Mouse (Mus musculus) effector memory CD4-positive, alpha-beta T cell, adult 5 months (primary cell): ENCODE measurements around the gene Rhox2a. TPM values are rescaled to one million over a fixed set of nuclear protein-coding genes. Genes with fewer than 3 reads are reported as not detected.

Source experiments
- polyA plus RNA-seq: library from polyadenylated mRNA; unstranded; fragments of 100-300 nt; shearing (Covaris generic); gene quantifications from one replicate; pipeline ENCODE4 v1.2.1, GENCODE M21; 2017

Rhox2a gene
- polyA plus RNA-seq, result not detected

DNA sequence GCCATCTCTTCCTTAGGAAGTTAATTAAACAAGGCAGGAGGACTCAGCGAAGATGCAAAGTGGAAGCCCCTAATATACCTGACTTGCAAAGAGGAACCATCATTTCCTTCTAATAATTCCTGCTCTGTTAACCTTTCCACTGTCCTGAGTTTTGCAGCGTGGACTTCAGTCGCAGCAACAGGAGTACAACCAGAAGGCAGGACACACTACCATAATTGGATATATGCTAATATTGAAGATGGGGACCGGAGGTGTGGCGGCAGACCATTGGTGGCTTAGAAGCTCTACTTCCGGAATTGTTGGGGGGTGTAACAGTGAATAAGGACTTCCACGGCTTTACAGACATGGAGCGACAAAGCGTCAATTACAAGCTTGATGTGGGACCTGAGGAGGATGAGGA lies at the start of gene Rhox2a:
Gene Rhox2a, plus strand, starts transcription at position 301 of the 400 bp plus-strand sequence.

DNA sequence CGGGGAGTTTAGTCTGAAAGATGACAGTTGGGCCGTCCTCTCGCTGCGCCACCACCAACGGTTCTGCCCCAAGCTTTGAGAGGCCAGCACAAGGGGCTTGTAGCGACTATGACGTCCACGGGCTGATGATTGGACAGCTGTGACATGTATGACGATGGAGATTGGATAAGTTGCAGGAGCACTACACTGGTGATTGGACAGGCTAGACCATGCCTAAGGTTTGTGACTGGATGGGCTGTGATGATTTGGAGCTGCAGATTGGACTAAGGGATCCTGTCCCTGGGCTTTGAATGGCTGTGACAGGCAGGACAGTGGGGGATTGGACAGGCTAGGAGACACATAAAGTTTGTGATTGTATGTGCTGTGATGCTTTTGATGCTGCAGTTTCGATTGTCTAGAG lies 33.8 kb upstream of the Rhox2a start, which contains the start of gene Gm9:
Gene Gm9, minus strand, starts transcription at position 101 of the 400 bp plus-strand sequence.

DNA sequence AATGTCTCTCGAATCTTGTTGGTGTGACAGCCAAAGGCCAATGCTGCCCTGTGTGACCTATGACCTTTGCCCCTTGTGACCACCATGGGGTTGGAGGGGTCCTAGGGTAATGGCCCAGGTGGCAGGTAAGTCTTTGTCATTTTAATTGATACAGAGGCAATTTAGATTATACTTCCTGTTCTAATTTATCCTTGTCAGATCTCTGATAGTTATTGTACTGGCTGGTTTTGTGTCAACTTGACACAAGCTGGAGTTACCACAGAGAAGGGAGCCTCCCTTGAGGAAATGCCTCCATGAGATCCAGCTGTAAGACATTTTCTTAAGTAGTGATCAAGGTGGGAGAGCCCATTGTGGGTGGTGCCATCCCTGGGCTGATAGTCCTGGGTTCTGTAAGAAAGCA lies 22.6 kb upstream of the Rhox2a start, which contains the start of gene Rhox1:
Gene Rhox1, minus strand, starts transcription at position 101 of the 400 bp plus-strand sequence.

DNA sequence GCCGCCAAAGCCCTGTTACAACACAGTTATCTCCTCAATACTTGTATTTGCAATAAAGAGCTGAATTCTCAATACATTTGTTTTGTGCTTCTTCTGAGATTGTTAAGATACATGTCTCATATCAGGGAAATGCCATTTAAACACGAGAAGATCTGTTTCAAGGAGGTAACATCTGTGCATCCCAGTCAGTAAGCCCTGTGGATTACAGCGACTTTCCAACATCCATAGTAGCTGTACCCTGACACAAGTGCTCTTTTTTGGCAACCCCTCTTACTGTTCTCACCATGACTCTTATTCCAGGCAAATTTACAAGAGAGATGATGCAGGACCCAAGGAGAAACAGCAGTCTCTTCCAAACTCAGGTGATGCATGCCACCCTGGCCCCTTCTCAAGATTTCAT lies 4.8 kb downstream of the Rhox2a start, which contains the start of gene Rhox3a:
Gene Rhox3a, plus strand, starts transcription at position 301 of the 400 bp plus-strand sequence.

DNA sequence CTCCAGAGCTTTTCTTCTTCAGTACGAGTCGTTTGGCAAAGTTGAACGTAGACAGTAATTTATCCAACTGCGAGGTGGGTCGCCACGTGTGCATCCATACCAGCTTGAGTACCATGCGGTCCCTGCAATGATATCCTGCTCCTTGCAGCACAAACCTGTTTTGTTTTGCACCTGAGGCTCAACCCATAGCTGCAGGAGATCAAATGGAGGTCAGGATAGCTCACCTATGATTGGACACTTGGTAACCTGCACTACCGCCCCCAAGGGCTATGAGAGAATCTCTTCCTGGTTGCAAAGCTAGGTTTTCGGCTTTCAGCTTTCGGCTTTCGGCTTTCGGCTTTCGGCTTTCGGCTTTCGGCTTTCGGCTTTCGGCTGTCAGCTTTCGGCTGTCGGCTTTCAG lies 20.3 kb downstream of the Rhox2a start, which contains the start of gene Rhox4a:
Gene Rhox4a, plus strand, starts transcription at position 301 of the 400 bp plus-strand sequence.

Other genes starting within 250 kb of the Rhox2a start
- not detected for gene Sowahd, start 196.1 kb upstream of the Rhox2a start, polyA plus RNA-seq
- gene Rpl39, start 159.6 kb upstream of the Rhox2a start, polyA plus RNA-seq, result 478 TPM
- 11.3 TPM for gene Upf3b, start 134.7 kb upstream of the Rhox2a start, polyA plus RNA-seq
- gene Nkap, start 118.2 kb upstream of the Rhox2a start, polyA plus RNA-seq, result 18.2 TPM
- not detected for gene Akap14, start 76.1 kb upstream of the Rhox2a start, polyA plus RNA-seq
- 169 TPM for gene Ndufa1, start 53.8 kb upstream of the Rhox2a start, polyA plus RNA-seq
- 3.3 TPM for gene Rnf113a1, start 53.7 kb upstream of the Rhox2a start, polyA plus RNA-seq
- gene Gm9, start 33.9 kb upstream of the Rhox2a start, polyA plus RNA-seq, result not detected
- gene Rhox1, start 22.7 kb upstream of the Rhox2a start, polyA plus RNA-seq, result not detected
- gene Rhox3a, start 4.9 kb downstream of the Rhox2a start, polyA plus RNA-seq, result not detected
- gene Rhox4a, start 20.4 kb downstream of the Rhox2a start, polyA plus RNA-seq, result not detected
- gene Rhox3a2, start 135.1 kb downstream of the Rhox2a start, polyA plus RNA-seq, result not detected
- gene Rhox4a2, start 145.9 kb downstream of the Rhox2a start, polyA plus RNA-seq, result not detected
- gene Rhox2b, start 167.1 kb downstream of the Rhox2a start, polyA plus RNA-seq, result not detected
- gene Rhox4b, start 187.5 kb downstream of the Rhox2a start, polyA plus RNA-seq, result not detected
- gene Rhox2c, start 208.7 kb downstream of the Rhox2a start, polyA plus RNA-seq, result not detected
- gene Rhox3c, start 213.6 kb downstream of the Rhox2a start, polyA plus RNA-seq, result not detected
- not detected for gene Rhox4c, start 235.4 kb downstream of the Rhox2a start, polyA plus RNA-seq
- gene Rhox2d, start 248.5 kb downstream of the Rhox2a start, polyA plus RNA-seq, result not detected